Mouse (Mus musculus): ENCODE data around the gene Fignl1.

DNA sequence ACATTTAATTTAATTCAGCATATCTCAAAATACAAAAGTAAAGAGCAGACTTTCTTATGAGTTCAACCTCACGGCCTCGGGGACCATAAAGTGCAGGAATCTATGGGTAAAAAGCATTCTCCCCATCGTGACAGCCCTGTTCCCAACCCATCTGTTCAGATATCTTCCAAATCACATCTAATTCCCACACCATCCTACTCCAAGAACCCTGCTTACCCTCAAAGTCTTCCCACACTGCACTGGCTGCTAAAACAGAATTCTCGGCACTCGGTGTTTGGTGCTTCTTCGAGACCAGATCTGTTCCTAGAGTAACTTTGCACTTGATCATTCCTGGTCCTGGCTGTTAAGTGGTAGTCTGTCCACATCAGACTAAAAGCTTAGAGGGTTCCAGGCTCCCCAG lies 30.4 kb downstream of the Fignl1 start:
- TF ChIP-seq CTCF (conservative IDR thresholded peaks at IDR 0.05; ENCODE audit: insufficient read depth, insufficient read length, low read depth, low read length) (no peak), POLR2A (IDR thresholded peaks at IDR 0.05; ENCODE audit: low read depth, low read length) (no peak)
